Mouse (Mus musculus): ENCODE measurements around the gene Nwd1.

Nwd1 gene

GRCm38 (mm10) chr8:72698349-72698926 is 51.9 kb downstream of the Nwd1 start:
- DNase-seq (ENCODE audit: extremely low spot score, low read depth, low spot score): no peak

GRCm38 (mm10) chr8:72712569-72712968 is 66.1 kb downstream of the Nwd1 start:
- DNase-seq (ENCODE audit: extremely low spot score, low read depth, low spot score): no peak

- DNase-seq (ENCODE audit: extremely low spot score, low read depth, low spot score): no peak
These were observed 70.1 kb downstream of the Nwd1 start for GRCm38 (mm10) chr8:72716594-72716993.

GRCm38 (mm10) chr8:72720541-72720940 is 74.0 kb downstream of the Nwd1 start:
- DNase-seq (ENCODE audit: extremely low spot score, low read depth, low spot score): no peak

GRCm38 (mm10) chr8:72722769-72723650 is 76.5 kb downstream of the Nwd1 start, which contains the start of gene Sin3b:
Sin3b (plus strand) TSS chr8:72723285.
- DNase-seq (ENCODE audit: extremely low spot score, low read depth, low spot score): peak; percentile 62

GRCm38 (mm10) chr8:72723651-72724001 is 77.1 kb downstream of the Nwd1 start:
- no peak for DNase-seq (ENCODE audit: extremely low spot score, low read depth, low spot score)

GRCm38 (mm10) chr8:72728636-72729035 is 82.1 kb downstream of the Nwd1 start:
- no peak for DNase-seq (ENCODE audit: extremely low spot score, low read depth, low spot score)

GRCm38 (mm10) chr8:72735001-72735400 is 88.5 kb downstream of the Nwd1 start:
- DNase-seq (ENCODE audit: extremely low spot score, low read depth, low spot score): no peak

- DNase-seq (ENCODE audit: extremely low spot score, low read depth, low spot score): no peak
These were observed 90.4 kb downstream of the Nwd1 start for GRCm38 (mm10) chr8:72736868-72737267.

GRCm38 (mm10) chr8:72746061-72746460 is 99.5 kb downstream of the Nwd1 start:
- DNase-seq (ENCODE audit: extremely low spot score, low read depth, low spot score): peak; percentile 14

GRCm38 (mm10) chr8:72749846-72750245 is 103.3 kb downstream of the Nwd1 start:
- no peak for DNase-seq (ENCODE audit: extremely low spot score, low read depth, low spot score)

GRCm38 (mm10) chr8:72750266-72750665 is 103.8 kb downstream of the Nwd1 start:
- no peak for DNase-seq (ENCODE audit: extremely low spot score, low read depth, low spot score)

GRCm38 (mm10) chr8:72751126-72751525 is 104.6 kb downstream of the Nwd1 start:
- no peak for DNase-seq (ENCODE audit: extremely low spot score, low read depth, low spot score)

GRCm38 (mm10) chr8:72752289-72752688 is 105.8 kb downstream of the Nwd1 start:
- no peak for DNase-seq (ENCODE audit: extremely low spot score, low read depth, low spot score)

GRCm38 (mm10) chr8:72753165-72753564 is 106.7 kb downstream of the Nwd1 start:
- DNase-seq (ENCODE audit: extremely low spot score, low read depth, low spot score): no peak

- no peak for DNase-seq (ENCODE audit: extremely low spot score, low read depth, low spot score)
These were observed 107.3 kb downstream of the Nwd1 start for GRCm38 (mm10) chr8:72753781-72754180.

- DNase-seq (ENCODE audit: extremely low spot score, low read depth, low spot score): no peak
These were observed 109.5 kb downstream of the Nwd1 start for GRCm38 (mm10) chr8:72756031-72756430.

GRCm38 (mm10) chr8:72756771-72757390 is 110.4 kb downstream of the Nwd1 start:
- DNase-seq (ENCODE audit: extremely low spot score, low read depth, low spot score): no peak

GRCm38 (mm10) chr8:72757426-72758195 is 111.1 kb downstream of the Nwd1 start:
- DNase-seq (ENCODE audit: extremely low spot score, low read depth, low spot score): no peak

GRCm38 (mm10) chr8:72758310-72758709 is 111.8 kb downstream of the Nwd1 start:
- no peak for DNase-seq (ENCODE audit: extremely low spot score, low read depth, low spot score)

GRCm38 (mm10) chr8:72760216-72760615 is 113.7 kb downstream of the Nwd1 start:
- no peak for DNase-seq (ENCODE audit: extremely low spot score, low read depth, low spot score)

All from hindlimb bud, embryonic 11.5 days (tissue).